Mouse (Mus musculus) testis, postnatal 10 days (tissue): ENCODE measurements at regions not wholly inside any gene's neighbourhood (a gene's known extent, or its start where the extent isn't known, plus 50 kb on each side); places are given as distances from the start of the nearest gene placed in this dataset.

ENCODE experiments used
- DNase-seq: peaks from one replicate; pipeline ENCODE4 v3.0.0; 2021; ENCODE audit warnings: low spot score

DNA sequence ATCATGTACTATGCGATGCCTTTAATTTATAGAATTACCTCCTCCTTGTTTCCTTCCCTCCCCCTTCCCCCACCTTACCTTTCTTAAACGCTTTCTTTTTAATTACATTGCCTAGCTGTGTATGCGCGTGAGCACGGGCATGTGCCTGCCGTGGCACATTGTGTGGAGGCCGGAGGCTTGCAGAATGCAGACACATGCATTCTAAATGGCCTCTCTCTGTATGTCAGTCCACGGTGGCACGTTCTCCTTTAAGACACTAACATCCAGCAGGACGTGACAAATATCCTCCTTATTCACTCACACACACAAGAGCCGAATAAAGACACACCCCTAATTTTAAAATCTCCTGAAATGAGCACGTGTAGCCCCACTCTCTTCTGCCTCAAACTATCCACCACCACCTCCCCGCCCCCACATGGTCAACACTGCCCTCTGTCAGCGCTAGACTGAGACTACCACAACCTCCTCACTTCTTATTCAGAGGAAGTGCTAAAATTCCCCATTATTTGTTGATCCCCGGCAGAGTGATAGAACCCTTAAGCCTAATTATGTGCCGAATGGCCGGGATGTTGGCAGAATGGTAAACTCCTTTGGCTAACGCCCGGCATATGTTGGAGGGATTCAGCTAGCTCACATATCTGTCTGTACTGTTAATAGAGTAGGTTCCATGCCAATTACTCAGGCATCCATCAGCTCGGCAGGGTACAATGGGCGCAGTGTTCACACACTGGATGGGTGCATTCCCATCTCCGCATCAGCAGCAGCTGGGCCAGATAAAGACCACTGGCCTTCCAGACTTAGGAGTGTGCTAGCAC lies 70.5 kb upstream of the Zfp217 start:
- peak; percentile 83 for DNase-seq

DNA sequence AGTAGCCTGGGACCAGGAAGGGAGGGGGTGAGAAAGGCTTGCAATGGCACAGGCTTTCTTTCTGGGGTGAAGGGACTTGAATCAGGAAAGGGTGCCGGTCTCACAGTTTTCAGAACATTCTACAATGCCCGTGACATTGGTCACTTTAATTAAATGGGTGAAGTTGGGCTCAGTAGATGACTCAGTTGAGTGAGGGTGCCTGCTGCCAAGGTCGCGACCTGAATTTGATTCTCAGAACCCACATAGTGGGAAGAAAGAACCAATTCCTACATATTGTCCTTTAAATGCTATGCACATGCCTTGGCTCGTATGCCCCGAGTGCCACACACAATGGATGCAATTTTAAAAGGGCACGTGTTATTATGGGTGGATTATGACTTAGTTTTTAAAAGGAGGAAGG lies 68.4 kb upstream of the Zfp217 start:
- no peak for DNase-seq

DNA sequence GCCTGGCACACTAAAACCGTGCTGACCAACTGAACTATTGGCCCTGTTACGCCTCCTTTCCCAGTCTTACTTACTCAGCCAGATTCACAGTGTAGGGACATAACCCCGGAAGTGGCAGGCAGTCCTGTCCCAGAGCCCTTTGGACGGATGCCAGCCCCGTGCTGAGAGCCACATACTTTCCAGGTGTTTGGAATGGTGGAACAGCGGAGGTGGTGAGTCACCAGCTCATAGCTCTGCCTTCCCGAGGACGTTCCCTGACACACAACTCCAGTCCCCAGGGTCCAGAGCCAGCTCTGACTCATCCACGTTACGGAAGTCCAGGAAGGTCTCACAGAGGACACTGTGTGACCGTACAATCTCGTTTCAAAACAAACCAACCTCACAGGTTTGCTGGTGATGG lies 61.2 kb upstream of the Zfp217 start:
- peak; percentile 73 for DNase-seq

GRCm38 (mm10) chr2:170207878-170208277 lies 60.0 kb upstream of the Zfp217 start:
- peak; percentile 57 for DNase-seq

DNA sequence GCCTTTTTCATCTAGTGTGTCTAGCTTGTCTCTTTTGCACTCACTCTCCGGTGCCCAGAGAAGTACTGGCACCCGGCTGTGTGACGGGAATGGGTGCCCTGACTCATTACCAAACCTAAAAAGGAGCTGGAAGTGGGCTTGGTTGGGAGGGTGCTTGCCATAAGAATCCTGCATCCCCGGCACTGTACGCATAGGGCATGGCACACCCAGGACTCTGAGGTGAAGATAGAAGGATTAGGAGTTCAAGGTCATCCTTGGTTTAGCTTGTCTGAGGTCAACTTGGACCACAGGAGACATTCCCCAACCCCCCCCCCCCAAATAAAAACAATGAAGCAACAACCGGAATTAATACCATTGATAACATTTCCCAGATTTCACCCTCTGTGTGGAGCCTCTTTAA lies 59.5 kb upstream of the Zfp217 start:
- no peak for DNase-seq

DNA sequence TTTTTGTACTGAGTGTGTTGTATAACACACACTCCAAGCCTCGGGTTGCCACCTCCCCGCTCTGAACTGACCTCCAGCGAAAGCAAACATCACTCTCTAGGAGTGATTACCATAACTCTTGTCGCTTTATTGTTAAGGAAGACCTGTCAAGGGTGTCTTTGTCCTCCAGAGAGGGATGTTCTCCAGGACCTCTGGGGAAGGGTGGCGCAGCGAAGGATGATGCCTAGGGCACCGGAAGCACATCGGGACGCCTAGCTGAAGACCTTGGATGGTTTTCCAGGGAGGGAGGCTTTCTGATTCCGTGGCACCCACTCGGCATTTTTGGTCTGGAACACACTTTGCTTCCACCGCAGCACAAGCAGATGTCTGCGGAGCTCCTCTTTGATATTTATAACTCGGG lies 59.0 kb upstream of the Zfp217 start:
- no peak for DNase-seq

DNA sequence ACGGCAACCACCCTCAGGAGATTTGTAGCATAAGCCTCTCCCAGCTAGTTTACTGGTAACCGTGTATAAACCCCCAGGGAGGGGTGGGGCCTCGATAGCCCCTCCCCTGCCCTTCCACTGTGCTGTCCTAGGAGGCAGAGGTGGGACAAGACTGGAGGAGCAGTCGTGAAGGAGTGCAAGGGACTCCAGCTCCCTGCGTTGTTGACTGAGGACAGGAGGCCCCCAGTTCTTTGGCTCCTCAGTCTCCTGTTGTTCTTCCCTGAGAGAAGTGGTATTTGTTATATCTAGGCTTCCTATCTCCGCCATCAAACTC lies 58.5 kb upstream of the Zfp217 start:
- peak; percentile 62 for DNase-seq

DNA sequence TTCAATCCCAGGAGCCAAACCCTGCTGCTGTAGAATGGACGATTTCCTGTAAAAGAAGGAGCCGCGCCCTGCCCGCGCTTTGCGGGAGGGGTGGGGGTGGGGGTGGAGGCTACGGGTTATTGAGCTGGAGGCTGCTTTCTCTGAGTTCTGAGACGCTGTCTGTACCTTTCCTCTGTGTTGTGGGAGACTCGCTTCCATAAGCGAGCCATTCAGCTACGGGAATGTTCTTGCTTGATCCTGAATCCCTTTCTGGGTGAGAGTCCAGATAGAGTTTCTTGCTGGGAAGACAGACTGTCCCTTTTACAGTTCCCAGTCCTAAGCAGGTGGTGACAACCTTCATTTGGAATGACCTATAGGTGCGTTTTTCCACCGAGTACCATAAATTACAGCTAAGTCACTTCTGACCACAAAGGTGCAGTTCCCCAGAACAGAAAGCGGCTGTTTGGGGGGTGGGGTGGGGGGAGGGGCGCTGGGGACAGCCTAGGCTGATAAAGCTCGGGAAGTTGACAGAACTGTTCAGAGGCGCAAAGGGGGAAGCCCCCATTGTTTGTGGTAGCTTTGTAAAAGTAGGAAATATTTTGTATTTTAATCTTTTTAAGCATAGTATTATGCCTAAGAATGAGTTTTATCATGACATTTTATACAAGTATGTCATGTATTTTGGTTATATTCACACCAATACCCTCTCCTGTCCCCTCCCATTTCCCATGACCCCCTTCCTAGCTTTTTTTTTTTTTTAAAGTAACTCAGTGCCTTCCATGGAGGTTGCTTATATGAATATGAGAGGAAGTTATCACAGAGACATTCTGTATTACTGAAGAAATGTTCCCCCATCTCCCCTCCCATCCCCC lies 57.9 kb upstream of the Zfp217 start:
- DNase-seq = no peak

- no peak for DNase-seq
Measured at GRCm38 (mm10) chr2:170204768-170205514, 57.0 kb upstream of the Zfp217 start.

GRCm38 (mm10) chr2:170203496-170203895 lies 55.6 kb upstream of the Zfp217 start:
- DNase-seq = no peak

GRCm38 (mm10) chr2:170201816-170202371 lies 54.0 kb upstream of the Zfp217 start:
- no peak for DNase-seq
